Mouse (Mus musculus): ENCODE results near the gene Ttc23l.
"Not testable (repeated sequence)": the region's sequence is repeated elsewhere in the genome, so short reads cannot be mapped to it uniquely, and the experiment has no call there.

Gene Ttc23l

DNA sequence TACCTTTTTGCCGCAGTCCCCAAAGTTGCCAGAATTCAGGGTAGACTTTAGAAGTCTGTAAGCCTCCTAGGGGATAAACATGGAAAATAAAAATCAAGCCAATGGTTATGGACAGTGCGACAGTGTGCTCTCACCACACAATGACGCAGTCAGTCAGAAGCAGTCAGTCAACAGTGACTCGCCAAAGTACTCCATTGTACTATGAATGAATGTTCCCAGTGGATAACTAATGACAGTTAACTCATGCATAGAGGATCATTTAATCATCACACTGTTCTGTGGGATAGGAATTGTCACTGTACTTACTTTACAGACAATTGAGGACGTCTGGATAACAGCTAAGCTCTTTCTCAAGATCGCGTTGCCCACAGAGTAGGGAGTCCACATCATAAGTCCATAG is 43.3 kb downstream of the Ttc23l start:
- no peak for DNase-seq (ENCODE audit: low read depth, low spot score)

DNA sequence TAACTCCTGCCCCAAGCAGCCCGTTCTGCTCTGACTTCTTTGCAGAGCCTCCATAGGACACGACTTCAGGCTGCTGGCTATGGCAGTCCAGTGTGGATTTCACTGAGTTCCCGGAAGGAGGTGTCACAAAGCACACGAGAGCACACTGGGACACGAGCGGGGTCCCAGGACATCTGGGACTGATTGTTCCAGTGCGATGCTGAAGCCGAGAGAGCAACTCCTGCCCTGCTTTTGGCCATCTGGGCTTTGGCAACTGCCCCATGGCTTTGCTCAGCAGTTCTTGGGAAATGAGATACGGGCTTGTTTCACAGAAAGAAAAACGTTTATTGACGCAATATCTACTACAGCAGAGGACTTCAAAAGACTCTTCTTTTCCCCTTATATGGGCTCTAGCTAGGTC is 52.4 kb downstream of the Ttc23l start:
- DNase-seq (ENCODE audit: low read depth, low spot score) = no peak

DNA sequence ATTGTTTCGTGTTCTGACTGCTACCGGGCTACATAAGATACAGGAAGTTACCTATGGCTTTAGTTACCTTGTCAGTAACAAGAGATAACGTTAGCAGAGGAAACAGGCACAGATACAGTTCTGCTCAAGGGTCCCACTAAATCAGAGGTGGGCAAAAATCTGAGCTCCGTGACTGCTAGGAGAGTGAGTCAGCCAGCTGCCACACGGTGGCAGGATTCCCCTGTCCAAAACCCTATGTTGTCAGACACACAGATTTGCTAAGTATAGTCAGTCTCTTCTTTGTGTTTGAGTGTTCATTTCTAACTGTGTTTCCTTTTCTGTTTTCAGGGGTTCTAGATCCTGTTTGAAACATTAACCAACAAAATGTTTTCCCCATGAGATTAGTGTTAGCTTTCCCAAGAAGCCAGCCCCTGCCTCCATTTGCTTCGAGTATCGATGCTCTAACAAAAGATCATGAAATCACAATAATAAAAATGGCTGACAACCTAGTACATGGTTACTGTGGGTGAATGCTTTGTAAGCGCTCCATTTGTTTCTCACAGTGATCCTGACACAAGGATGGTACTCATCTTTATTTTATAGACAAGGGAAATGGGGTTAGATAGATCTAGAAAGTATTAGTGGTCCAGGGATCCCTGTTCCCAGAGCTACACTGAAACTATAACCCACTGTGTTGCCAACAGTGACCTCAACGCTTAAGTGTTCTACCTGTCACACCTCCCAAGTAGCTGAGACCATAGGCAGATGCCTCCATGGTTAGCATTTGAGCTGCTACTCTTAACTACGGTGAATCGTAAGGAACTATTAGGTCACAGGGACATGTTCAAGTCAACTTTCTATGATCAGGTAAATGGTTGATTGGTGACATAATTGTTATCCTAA is 57.4 kb downstream of the Ttc23l start:
- DNase-seq (ENCODE audit: low read depth, low spot score) = no peak

DNA sequence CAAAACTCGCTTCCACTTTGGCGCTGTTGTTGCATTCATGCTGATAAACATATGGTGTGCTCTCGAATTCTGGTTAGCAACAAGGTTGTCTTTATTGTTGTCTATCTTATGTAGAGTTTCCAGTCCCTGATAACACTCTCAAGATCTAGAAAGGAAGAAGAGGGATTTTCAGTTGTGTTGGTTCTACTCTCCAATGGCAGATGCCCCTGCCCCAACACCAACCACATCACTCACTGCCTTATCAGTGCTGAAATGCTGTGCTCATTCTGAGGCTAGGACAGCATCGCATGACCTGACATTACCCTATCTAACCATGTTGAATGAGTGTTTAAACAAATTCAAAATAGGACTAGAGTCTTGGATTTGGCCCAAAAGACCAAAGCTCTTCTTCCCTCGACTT is 58.4 kb downstream of the Ttc23l start:
- DNase-seq (ENCODE audit: low read depth, low spot score) = no peak

DNA sequence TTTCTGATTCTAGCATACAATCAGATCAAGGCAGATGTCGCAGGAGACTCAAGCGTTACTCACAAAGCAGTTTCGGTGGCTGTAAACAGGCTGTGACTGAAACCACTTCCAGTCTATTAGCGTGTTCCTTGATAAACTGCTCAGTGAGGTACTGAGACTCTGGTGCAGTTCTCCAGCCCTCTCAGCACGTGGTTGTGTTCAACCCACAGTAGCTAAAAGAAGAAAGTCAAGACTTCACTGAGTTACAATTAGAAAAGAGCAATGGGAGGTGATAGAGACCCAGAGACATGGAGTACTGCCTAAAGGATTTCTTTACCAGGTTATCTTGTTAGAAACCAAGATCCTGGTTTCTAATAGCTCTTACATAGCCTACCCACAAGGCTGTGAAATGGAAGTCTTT is 58.9 kb downstream of the Ttc23l start:
- DNase-seq (ENCODE audit: low read depth, low spot score) = no peak

DNA sequence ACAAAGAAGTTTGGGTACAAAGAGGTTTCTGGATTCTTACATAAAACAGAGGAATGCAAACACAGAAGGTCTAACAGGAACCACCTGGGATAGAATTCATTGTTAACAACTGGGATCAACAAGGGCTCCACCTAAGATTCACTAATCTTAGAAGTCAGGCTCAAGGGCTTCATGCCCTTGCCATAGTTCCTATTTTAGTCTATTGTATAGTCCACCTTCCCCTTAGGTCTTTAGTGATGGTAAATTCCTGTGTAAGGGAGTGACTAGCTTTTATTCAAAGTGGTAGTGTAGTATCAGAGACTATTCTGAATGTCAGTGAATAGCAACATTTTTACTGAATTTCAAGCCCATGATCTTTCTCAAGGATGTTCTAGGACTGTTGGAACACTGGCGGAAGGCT is 61.8 kb downstream of the Ttc23l start:
- DNase-seq (ENCODE audit: low read depth, low spot score) = not testable (repeated sequence)

DNA sequence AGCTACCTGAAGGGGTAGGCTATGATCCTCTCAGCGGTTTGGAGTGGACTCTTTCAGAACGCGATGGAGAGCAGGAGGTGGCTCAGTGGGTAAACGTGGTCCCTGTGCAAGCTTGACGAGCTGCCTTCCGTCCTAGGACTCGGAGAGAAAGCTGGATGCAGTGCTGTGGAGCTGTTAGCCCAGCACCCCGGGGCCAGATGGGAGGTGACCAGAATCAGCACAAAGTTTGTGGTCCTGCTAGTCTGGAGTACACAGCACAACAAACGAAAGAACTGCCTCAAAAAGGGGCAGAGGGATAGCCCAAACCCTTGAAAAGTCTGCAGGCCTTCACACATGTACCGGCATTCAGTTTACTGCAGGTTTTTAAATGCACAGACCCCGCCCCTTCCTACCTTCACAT is 62.5 kb downstream of the Ttc23l start:
- no peak for DNase-seq (ENCODE audit: low read depth, low spot score)

DNA sequence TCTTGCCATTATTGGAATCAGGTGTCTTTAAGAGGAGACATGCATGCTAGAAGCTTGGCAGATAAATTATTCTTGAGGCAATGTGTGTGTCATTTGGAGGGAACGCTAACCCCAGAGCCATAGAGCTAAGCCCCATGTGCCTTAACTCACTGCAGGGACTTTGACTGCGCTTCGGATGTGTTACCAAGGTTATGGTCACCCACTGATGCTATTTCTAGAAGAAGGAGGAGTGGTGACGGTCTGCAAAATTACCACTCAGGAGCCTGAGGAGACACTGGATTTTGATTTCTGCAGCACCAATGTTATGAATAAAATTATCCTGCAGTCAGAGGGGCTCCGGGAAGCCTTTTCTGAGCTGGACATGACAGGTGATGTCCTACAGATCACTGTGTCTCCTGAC is 68.4 kb downstream of the Ttc23l start:
- no peak for DNase-seq (ENCODE audit: low read depth, low spot score)

DNA sequence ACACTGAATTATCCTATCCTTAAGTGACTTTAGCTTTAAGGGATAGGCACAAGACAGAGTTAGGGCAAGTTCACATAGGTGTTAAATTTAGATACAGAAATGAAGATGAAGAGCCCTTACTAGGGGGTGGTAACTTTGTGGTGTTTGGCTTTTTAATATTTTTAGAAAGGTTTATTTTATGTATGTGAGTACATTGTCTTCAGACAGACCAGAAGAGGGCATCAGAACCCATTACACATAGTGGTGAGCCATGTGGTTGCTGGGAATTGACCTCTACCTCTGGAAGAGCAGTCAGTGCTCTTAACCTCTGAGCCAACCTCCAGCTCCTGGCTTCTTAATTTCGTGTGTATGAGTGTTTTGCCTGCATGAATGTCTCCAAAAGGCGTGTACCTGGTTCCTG is 71.2 kb downstream of the Ttc23l start:
- DNase-seq (ENCODE audit: low read depth, low spot score) = no peak

DNA sequence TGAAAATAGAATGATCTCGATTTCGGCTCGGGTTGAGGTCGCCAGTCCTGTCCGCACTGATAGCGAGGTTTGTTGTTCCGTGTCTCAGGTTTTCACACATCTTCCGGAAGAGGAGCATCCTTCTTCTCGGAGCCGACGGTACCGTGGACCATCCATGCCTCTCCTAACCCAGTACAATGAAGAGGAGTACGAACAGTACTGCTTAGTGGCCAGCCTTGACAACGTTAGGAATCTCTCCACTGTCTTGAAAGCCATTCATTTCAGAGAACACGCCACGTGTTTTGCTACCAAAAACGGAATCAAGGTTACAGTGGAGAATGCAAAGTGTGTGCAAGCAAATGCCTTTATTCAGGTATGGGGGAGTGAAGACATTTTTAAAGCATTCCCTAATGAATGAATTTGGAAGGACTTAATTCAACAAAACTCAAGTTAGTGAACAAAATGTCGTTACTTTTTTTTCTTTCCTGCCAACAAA is 72.1 kb downstream of the Ttc23l start:
- DNase-seq (ENCODE audit: low read depth, low spot score) = no peak

DNA sequence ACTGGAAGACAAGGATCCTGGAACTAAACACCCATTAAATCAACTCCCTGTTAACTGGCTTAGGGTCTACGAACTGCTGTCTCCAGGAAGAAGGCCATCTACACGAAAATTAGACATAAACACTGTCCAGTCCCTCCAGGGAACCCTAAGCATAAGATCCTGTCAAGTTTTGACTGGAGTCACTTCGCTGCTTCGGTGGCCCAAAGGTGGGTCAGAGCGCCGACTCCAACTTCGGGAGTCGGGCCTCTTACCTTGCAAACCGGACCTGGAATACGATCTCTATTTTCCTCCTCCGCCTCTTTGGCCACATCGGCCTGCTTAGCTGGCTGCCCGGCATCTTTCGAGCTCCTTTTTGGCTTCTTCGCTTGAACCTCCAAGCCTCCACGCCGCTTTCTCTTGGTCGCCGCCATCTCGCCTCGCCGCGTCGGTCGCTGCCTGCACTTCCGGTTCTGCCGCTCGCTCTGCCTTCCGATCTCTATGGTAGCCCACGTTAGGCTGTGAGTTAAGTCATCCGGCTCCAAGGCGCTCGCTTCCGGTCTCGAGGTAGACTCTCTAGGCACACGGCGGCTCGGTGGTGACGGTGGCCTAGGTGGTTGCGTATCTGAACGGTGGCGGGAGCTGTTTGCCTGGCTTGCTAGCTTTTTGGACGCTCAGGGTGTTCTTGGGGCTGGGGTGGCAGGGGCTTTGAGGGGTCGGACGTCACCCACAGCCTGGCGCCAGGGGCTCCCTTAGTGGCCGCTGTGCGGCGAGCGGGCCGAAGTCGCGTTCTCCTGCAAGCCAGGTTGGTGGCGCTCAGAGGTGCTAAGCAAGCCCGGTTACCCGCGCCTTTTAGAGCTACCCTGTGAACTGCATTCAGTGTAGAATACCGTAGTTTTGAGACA is 72.7 kb downstream of the Ttc23l start, which contains the start of the genes Brix1 and Rad1:
Brix1 (minus strand) TSS at position 464 of the 881 bp plus-strand sequence.
Rad1 (plus strand) TSS at position 535 of the 881 bp plus-strand sequence.
- DNase-seq (ENCODE audit: low read depth, low spot score) = peak; percentile 89

DNA sequence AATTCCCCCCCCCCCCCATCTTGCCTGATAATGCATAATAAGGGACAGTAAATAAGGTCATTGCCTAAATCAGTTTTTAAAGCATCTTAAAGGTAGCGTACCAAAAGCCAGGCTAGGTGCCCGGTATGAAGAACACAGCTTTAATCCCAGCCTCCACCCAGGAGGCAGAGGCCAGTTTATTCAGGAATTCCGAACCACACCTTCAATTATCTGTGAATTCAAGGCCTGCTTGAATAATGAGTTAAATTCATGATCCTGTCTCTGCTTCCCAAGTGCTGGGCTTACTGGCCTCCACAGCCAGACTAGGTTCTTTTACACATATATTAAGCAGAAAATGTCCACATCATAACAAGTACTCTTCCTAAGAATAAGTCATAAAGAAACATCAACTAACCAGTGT is 87.5 kb downstream of the Ttc23l start:
- DNase-seq (ENCODE audit: low read depth, low spot score) = no peak

DNA sequence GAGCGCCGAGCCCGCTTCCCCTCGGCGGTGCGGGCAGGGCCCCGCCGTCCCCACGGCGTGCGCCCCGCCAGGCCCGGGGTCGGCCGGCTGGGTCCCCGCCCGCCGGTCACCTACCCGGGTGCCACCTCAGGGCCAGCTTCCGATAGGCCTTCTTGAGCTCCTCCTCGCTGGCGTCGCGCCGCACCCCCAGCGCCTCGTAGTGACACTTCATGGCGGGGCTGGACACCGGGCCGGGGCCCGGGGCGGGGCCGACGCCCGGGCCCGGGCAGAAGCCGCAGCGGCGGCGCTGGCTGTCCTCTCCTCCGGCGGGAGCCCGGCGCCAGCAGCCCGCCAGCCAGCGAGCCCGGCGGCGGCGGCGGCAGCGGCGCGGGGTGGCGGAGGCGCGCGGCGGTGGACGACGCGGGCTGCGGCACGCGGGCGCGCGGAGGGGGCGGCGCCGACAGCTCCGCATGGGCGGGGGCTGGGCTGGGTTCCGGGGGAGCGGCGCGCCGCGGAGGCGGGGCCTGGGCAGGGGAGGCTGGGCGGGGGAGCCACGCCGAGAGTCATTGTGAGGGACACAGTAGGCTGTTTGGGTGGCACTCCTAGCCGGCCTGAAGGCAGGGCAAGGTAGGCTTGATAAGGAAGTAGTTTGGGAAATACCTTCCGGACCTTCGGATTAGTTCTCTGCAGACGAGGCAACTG is 88.2 kb downstream of the Ttc23l start, which contains the start of gene Dnajc21:
Dnajc21 (minus strand) TSS at position 366 of the 681 bp plus-strand sequence.
- peak; percentile 56 for DNase-seq (ENCODE audit: low read depth, low spot score)

DNA sequence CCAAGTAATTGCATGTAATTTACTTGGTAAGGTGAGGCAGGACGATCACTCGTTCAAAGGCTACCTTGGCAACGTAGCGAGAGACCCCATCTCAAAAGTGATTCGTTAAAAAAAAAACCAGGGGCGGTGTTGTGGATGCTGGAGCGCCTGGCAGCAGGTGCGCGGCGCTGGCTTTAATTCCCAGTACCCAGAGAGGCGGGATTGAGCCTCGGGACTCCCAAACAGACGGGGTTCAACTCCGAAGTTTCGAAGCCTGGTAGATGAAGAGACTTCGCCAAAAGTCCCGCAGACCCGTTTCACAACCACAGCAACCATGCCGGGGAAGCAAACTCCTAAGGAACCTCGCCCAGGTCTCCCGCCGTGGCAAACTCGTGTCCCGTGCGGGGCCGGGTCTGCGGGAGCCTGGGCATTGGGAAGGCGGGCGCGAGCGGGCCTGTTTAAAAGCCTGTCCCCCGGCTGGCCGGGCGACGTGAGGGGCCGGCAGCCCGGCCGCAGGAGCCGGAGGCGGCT is 88.8 kb downstream of the Ttc23l start:
- no peak for DNase-seq (ENCODE audit: low read depth, low spot score)

DNA sequence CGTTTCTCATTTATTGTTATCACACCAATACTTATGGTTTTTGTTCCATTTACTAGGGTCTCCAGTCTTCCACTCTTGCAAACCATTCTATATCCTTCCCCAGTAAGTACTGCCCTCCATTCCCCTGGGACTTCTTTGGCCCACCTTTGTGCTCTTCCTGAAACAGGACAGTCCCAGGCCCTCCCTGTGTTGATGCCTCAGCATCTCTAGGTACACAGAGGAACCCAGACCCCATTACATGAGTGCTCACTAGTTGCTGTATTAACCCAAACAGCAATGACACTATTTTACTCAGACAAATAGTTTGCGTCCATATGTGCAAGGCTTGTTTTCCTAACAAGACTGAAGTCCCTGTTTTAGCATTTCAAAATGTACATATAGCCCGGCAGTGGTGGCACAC is 89.7 kb downstream of the Ttc23l start:
- DNase-seq (ENCODE audit: low read depth, low spot score) = no peak

DNA sequence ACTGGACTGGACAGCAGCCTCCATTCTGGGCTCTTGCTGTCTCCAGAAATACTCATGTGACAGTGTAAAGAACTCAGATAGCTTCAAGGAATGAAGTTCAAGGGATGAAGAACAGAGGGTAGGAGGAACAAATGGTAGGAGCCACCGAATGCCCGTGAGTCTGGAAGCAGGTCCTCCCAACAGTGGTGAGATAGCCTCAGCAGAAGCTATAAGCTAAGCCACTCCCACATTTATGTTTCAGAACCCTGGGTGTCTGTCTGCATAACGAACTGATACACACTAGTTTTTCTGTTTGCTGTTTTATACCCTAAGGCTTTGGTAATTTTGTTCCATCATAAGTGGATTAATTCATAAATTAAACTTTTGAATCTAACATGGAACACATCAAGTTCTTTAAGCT is 93.8 kb downstream of the Ttc23l start:
- no peak for DNase-seq (ENCODE audit: low read depth, low spot score)

DNA sequence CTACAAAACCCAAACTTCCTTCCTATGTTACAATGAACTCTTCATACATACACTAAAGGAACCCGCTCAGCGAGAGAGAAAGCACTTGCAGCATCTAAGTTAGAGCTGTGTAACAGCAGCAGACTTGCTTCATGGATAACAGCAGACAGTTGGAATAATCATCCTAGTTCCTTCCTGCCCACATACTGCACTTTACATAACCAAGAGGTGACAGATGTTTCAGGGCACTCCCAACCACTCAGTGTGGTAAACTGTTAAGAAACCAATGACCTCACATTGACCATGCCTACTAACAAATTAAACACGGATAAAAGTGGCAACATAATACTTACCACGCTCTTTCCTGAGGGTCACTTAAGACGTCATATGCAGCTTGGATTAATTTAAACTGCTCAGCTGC is 94.9 kb downstream of the Ttc23l start:
- no peak for DNase-seq (ENCODE audit: low read depth, low spot score)

DNA sequence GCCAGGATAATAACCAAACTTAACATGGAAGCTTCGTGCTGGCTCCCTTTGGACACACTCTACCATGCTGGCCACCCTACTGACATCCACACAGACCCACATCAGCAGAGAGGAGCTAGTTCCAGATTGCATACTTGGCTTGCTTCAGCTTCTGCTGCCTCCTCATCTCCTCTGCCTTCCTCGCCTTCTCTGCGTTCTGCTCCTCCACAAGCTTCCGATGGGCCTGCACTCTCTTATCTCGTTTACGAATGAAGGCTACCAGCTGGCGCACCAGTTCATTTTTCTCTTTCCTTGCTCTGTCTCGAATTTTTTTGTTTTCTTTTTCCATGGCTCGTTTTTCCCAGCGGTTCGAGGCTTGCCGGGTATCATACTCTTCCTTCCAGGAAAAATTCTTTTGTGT is 97.5 kb downstream of the Ttc23l start:
- DNase-seq (ENCODE audit: low read depth, low spot score) = no peak
